Mouse (Mus musculus): ENCODE measurements around the gene Akirin1.

DNA sequence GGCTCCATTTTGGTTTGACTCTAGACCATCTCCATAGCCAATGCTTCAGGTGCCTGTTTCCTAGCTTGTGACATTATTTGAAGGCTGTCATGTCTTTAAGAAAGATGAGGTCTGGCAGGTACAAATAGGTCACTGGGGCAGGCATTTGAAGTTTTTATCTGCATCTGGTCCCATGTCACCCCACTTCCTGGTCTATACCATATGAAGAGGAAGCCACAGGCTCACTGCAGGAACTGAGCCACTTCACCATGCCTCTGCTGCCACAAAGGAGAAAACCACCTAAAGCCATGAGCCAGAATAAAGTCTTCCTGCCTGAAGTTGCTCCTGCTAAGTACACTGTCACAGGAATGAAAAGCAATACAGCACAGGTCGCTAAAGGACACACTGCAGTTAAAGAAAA lies 7.3 kb downstream of the Akirin1 start:
- TF ChIP-seq TCF12 (IDR thresholded peaks at IDR 0.05; ENCODE audit: insufficient read depth, poor library complexity, severe bottlenecking) (no peak), MAX (IDR thresholded peaks at IDR 0.05; ENCODE audit: low read depth) (no peak)
